10 mouse cellular contexts compared by ENCODE assay signal in the genomic region with DNA sequence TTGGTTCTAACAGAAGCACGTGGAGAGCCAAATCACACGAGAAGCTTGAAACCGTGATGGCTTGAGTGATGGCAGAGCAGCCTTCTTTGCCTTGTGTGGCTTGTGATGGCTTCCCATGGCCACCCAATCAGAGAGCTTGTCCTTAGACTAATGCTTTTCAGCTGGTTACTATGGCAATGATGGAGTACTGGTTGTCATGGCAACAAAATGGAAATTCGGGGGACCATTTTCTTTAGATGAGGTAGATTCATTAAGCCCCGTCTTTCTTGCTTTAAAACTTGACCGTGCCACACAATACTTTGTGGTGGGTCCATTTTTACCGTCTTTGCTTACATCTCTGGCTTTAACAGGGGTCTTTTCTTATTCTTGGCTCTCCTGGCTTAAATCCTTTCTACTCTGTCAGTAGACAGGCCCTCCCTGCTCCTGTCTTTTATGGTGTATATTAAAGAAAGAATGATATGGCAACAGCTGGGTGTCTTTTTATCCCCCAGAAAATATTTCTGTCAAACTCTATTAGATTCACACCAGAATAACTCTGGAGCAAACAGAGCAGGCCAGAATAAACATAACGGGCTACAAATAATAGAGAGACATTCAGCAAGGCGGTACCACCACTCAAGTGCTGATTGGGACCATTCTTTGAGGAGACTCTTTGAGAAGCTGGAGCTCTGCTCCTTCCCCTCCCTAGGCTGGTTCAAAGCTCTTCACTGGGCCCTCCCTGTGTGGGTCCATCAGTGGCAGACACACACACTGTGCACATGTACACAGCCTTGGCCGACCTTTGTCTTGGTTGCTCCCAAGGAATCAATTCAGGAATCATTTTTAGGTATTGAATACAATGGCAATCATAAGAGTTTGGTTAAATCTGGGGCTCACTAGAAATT. TPM values are rescaled to one million over a fixed set of nuclear protein-coding genes. Genes with fewer than 3 reads are reported as not detected.
DNase-seq lines count a peak whose midpoint lies in the region; ATAC-seq and TF ChIP-seq lines count a peak whose summit lies in the region.
"Had no signal": no experiment of that assay in that cellular context is flagged by ENCODE, and none has a peak within 500 bp of the region (broad histone marks: within the 10 kb centered on the region; RNA-seq: fewer than 3 reads in every experiment).

No protein-coding gene starts in this region.

- dilution Hi-C loops in CH12.LX (cut with MboI; ENCODE audit: extremely low pct_ligation_motif_present, extremely low pct_unique_long_range_greater_than_20kb, low sequenced_read_pairs) = no loop called here

- no peaks in the 10 kb centered on the region for H3K36me3 ChIP-seq in CH12.LX (replicated peaks in 1 of 2; ENCODE audit: control insufficient read depth in 1 of 2, insufficient read depth in 1 of 2, low read length in 1 of 2)
- H3K36me3 ChIP-seq in hindbrain, embryonic 12.5 days = no peaks in the 10 kb centered on the region
- H3K36me3 ChIP-seq in midbrain, embryonic 13.5 days = no peaks in the 10 kb centered on the region

- H3K9ac ChIP-seq in CH12.LX (ENCODE audit: insufficient read depth, low read depth) = no peak overlapping the region
- no peak overlapping the region for H3K9ac ChIP-seq in hindbrain, embryonic 12.5 days
- H3K9ac ChIP-seq in midbrain, embryonic 13.5 days (replicated peaks) = no peak overlapping the region

- TF ChIP-seq EP300 in CH12.LX (IDR thresholded peaks at IDR 0.05; ENCODE audit: low read length) = no peak

- no peak for TF ChIP-seq CTCF in CH12.LX (conservative IDR thresholded peaks at IDR 0.05 in 1 of 2, IDR thresholded peaks at IDR 0.05 in 1 of 2; ENCODE audit: low read depth in 2 of 2, low read length in 2 of 2)
- TF ChIP-seq CTCF in brain, embryonic 14.5 days (IDR thresholded peaks at IDR 0.05; ENCODE audit: borderline replicate concordance, extremely low read depth, insufficient read depth, insufficient read length) = no peak

- TF ChIP-seq RAD21 in CH12.LX (IDR thresholded peaks at IDR 0.05; ENCODE audit: low read depth, low read length) = no peak

- H3K4me2 ChIP-seq in CH12.LX (ENCODE audit: insufficient read depth, low read depth, poor library complexity, severe bottlenecking) = no peak overlapping the region
- H3K4me2 ChIP-seq in hindbrain, embryonic 12.5 days (replicated peaks) = no peak overlapping the region
- H3K4me2 ChIP-seq in midbrain, embryonic 13.5 days (replicated peaks) = no peak overlapping the region; the same call in 1 of the 2 replicates

- DNase-seq in CH12.LX (ENCODE audit: extremely low read depth) = no peak
- peak; percentile 96 for DNase-seq in brain, embryonic 14.5 days (ENCODE audit: low read depth)
- no peak for DNase-seq in gastrocnemius, postnatal 36 days
- no peak for DNase-seq in kidney, adult 8-10 months
- no peak for DNase-seq in spleen, postnatal 14 days (ENCODE audit: low spot score in 2 of 2)
- no peak for DNase-seq in testis, postnatal 10 days (ENCODE audit: low spot score)
- DNase-seq: adrenal gland, postnatal 25 days; lung, adult 18-20 months had no signal

- intact Hi-C loops in gastrocnemius, postnatal 36 days (cut with DNase I) = no loop called here

- no peaks in the 10 kb centered on the region for H3K9me3 ChIP-seq in CH12.LX (replicated peaks; ENCODE audit: low read length)
- no peaks in the 10 kb centered on the region for H3K9me3 ChIP-seq in hindbrain, embryonic 12.5 days (replicated peaks)
- H3K9me3 ChIP-seq in midbrain, embryonic 13.5 days = no peaks in the 10 kb centered on the region

- peak; percentile 89 for ATAC-seq in hindbrain, embryonic 12.5 days (ENCODE audit: low FRiP score)
- peak; percentile 97 for ATAC-seq in midbrain, embryonic 13.5 days

- H3K79me2 ChIP-seq in CH12.LX (replicated peaks; ENCODE audit: control insufficient read depth, extremely low read depth, insufficient read depth, poor library complexity, severe bottlenecking) = no peaks in the 10 kb centered on the region

- TF ChIP-seq POLR2A in CH12.LX (IDR thresholded peaks at IDR 0.05; ENCODE audit: low read depth, low read length) = no peak
- no peak for TF ChIP-seq POLR2A in brain, embryonic 14.5 days (IDR thresholded peaks at IDR 0.05; ENCODE audit: borderline replicate concordance, extremely low read depth, insufficient read depth, insufficient read length, poor library complexity, severe bottlenecking)

- no peak overlapping the region for H3K27ac ChIP-seq in CH12.LX (ENCODE audit: insufficient read depth, low read depth)
- peak overlapping the region; percentile 12; the same call in 1 of the 2 replicates for H3K27ac ChIP-seq in hindbrain, embryonic 12.5 days
- H3K27ac ChIP-seq in midbrain, embryonic 13.5 days = peak overlapping the region; percentile 74

- in situ Hi-C loops in CH12.LX (cut with MboI; ENCODE audit: low pct_ligation_motif_present, low pct_unique_long_range_greater_than_20kb, low sequenced_read_pairs) = loop anchor here (10.0 to 25.0 kb wide), 2 partner anchors 71 to 297 kb away; no protein-coding TSS in a partner anchor

- H3K4me1 ChIP-seq in CH12.LX (ENCODE audit: control insufficient read depth in 1 of 2, insufficient read depth in 2 of 2) = no peaks in the 10 kb centered on the region
- peaks cover 10% of the 10 kb centered on the region; the same call in 1 of the 2 replicates for H3K4me1 ChIP-seq in hindbrain, embryonic 12.5 days
- H3K4me1 ChIP-seq in midbrain, embryonic 13.5 days (replicated peaks) = peaks cover 16% of the 10 kb centered on the region

- H3K4me3 ChIP-seq in CH12.LX (replicated peaks in 1 of 3; ENCODE audit: low read depth in 2 of 3, low read length in 2 of 3, poor library complexity in 1 of 3) = no peak overlapping the region
- no peak overlapping the region for H3K4me3 ChIP-seq in hindbrain, embryonic 12.5 days
- no peak overlapping the region for H3K4me3 ChIP-seq in midbrain, embryonic 13.5 days (replicated peaks)

- WGBS in hindbrain, embryonic 12.5 days = 50% methylated on average over 10 of the region's 10 CpGs
- WGBS in midbrain, embryonic 13.5 days = 27% methylated on average over 10 of the region's 10 CpGs

- H3K27me3 ChIP-seq in CH12.LX (replicated peaks) = no peaks in the 10 kb centered on the region
- no peaks in the 10 kb centered on the region for H3K27me3 ChIP-seq in hindbrain, embryonic 12.5 days
- peaks cover 19% of the 10 kb centered on the region; the same call in 1 of the 2 replicates for H3K27me3 ChIP-seq in midbrain, embryonic 13.5 days

TF ChIP-seq in CH12.LX, 34 proteins besides CTCF, POLR2A, EP300 and RAD21:
- TF ChIP-seq MXI1 (IDR thresholded peaks at IDR 0.05; ENCODE audit: low read depth, low read length) (0 out of 2 replicates have a peak, but pooled peaks have one; percentile 32), USF1 (IDR thresholded peaks at IDR 0.05; ENCODE audit: low read depth, low read length) (no peak)
TF ChIP-seq in CH12.LX: peak in this region for 1.

RNA-seq across cellular contexts. Expression of gene BC048403, which starts 25.7 kb away (rescaled TPM):
- total RNA-seq in CH12.LX (2012; rRNA removed) (4.0 and 5.9 TPM in 2 replicates), CH12.LX (2014; rRNA removed) (1.9 and 2.2 TPM in 2 replicates)
- 9.2 and 11.9 TPM in 2 replicates for polyA plus RNA-seq in CH12.LX (2012; ENCODE audit: insufficient read length, low read depth)
- 4.2 and 4.8 TPM in 2 replicates for polyA plus RNA-seq in brain, embryonic 14.5 days (2012; rRNA removed)
- 2.4 TPM in 2 replicates for polyA plus RNA-seq in hindbrain, embryonic 12.5 days (2016; fragmentation: Nextera tagmentation; extraction: Ambion mirVana)
- 1.8 and 2.2 TPM in 2 replicates for polyA plus RNA-seq in midbrain, embryonic 13.5 days (2015; fragmentation: Nextera tagmentation; extraction: Ambion mirVana)
- 1 to 10 TPM in 1 of 2 experiments, under 1 TPM in 1; 0.99 to 1.8 TPM for total RNA-seq in gastrocnemius, postnatal 36 days (2021)
